In the genomic region with DNA sequence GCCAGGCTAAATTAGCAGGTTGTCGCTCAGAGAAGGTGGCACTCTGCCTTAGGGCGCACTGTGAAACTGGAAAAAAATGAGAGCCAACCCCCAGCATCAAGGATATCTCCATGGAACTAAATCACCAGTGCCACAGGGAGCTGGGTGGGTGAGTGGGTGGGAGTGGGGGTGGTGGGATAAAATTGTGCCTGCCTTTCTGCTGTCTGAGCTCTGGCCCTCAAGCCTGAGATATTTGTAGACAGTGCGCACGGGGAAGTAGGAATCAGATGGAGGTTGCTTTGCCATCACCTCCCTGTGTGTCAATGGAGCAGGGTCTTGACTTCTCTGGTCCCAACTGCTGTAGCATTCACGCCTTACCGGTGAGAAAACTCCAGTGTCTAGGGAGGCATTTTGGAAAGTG, we compare ENCODE assay signal across 8 mouse cellular contexts. TPM values are rescaled to one million over a fixed set of nuclear protein-coding genes. Genes with fewer than 3 reads are reported as not detected.
DNase-seq lines count a peak whose midpoint lies in the region; ATAC-seq lines count a peak whose summit lies in the region.

No protein-coding gene starts in this region.

- H3K27ac ChIP-seq in heart, embryonic 11.5 days (ENCODE audit: low read depth, low read length) = no peak overlapping the region
- no peak overlapping the region for H3K27ac ChIP-seq in midbrain, embryonic 11.5 days (ENCODE audit: low read depth, low read length)

- H3K36me3 ChIP-seq in heart, embryonic 11.5 days (ENCODE audit: control insufficient read depth, insufficient read depth, low read length) = no peaks in the 10 kb centered on the region
- H3K36me3 ChIP-seq in midbrain, embryonic 11.5 days (ENCODE audit: control insufficient read depth, insufficient read depth, low read length) = no peaks in the 10 kb centered on the region

- DNase-seq in heart, postnatal 4 days = no peak
- peak; percentile 36 for DNase-seq in right cerebral cortex, postnatal 14 days
- no peak for DNase-seq in right cerebral cortex, postnatal 4 days
- no peak for DNase-seq in midbrain, embryonic 11.5 days (ENCODE audit: low spot score, missing footprints)
- DNase-seq in ovary, postnatal 36 days (ENCODE audit: low spot score) = no peak
- DNase-seq in ovary, adult 18-20 months (ENCODE audit: low spot score) = no peak
- DNase-seq in cerebellum, adult 8-10 months = no peak

- 49% methylated on average over 6 of the region's 6 CpGs for WGBS in heart, embryonic 11.5 days (ENCODE audit: insufficient replicate concordance)
- 39% methylated on average over 6 of the region's 6 CpGs for WGBS in midbrain, embryonic 11.5 days

- peak overlapping the region; percentile 88 for H3K4me2 ChIP-seq in heart, embryonic 11.5 days
- H3K4me2 ChIP-seq in midbrain, embryonic 11.5 days = peak overlapping the region; percentile 88

- H3K27me3 ChIP-seq in heart, embryonic 11.5 days (ENCODE audit: control insufficient read depth, insufficient read depth, low read length) = peaks cover 54% of the 10 kb centered on the region
- H3K27me3 ChIP-seq in midbrain, embryonic 11.5 days (ENCODE audit: control insufficient read depth, insufficient read depth, low read length) = peaks cover 13% of the 10 kb centered on the region

- no peaks in the 10 kb centered on the region for H3K9me3 ChIP-seq in heart, embryonic 11.5 days (replicated peaks; ENCODE audit: control insufficient read depth, low read length)
- H3K9me3 ChIP-seq in midbrain, embryonic 11.5 days (ENCODE audit: control insufficient read depth, low read length) = no peaks in the 10 kb centered on the region

- ATAC-seq in heart, embryonic 11.5 days (replicated peaks; ENCODE audit: insufficient number of reproducible peaks, low FRiP score, low TSS enrichment) = no peak
- ATAC-seq in midbrain, embryonic 11.5 days (ENCODE audit: low FRiP score) = no peak

- no peak overlapping the region; the same call in 1 of the 2 replicates for H3K4me3 ChIP-seq in heart, embryonic 11.5 days (ENCODE audit: low read depth, low read length)
- peak overlapping the region; percentile 57; the same call in 1 of the 2 replicates for H3K4me3 ChIP-seq in midbrain, embryonic 11.5 days (ENCODE audit: low read depth, low read length)

- no peak overlapping the region for H3K9ac ChIP-seq in heart, embryonic 11.5 days (ENCODE audit: low read depth, low read length)
- H3K9ac ChIP-seq in midbrain, embryonic 11.5 days (ENCODE audit: low read length) = no peak overlapping the region

- H3K4me1 ChIP-seq in heart, embryonic 11.5 days (ENCODE audit: control insufficient read depth, insufficient read depth, low read length) = peaks cover 19% of the 10 kb centered on the region
- H3K4me1 ChIP-seq in midbrain, embryonic 11.5 days (ENCODE audit: control insufficient read depth, insufficient read depth, low read length) = peaks cover 29% of the 10 kb centered on the region

RNA-seq across cellular contexts. Expression of gene Cx3cl1, which starts 1.2 kb away (rescaled TPM):
- polyA plus RNA-seq in heart, embryonic 11.5 days (2014; fragmentation: Nextera tagmentation; extraction: Ambion mirVana) = 8.8 and 11.2 TPM in 2 replicates
- 1 to 10 TPM; 4.1 to 4.5 TPM for total RNA-seq in heart, postnatal 4 days (2021)
- 9.4 and 10.4 TPM in 2 replicates for polyA plus RNA-seq in midbrain, embryonic 11.5 days (2014; fragmentation: Nextera tagmentation; extraction: Ambion mirVana)

RNA-seq across cellular contexts. Expression of gene Ccl22, which starts 27.7 kb away (rescaled TPM):
- not detected in 2 replicates for polyA plus RNA-seq in heart, embryonic 11.5 days (2014; fragmentation: Nextera tagmentation; extraction: Ambion mirVana)
- not detected for total RNA-seq in heart, postnatal 4 days (2021)
- not detected in 2 replicates for polyA plus RNA-seq in midbrain, embryonic 11.5 days (2014; fragmentation: Nextera tagmentation; extraction: Ambion mirVana)

RNA-seq across cellular contexts. Expression of gene Ccl17, which starts 37.2 kb away (rescaled TPM):
- polyA plus RNA-seq in heart, embryonic 11.5 days (2014; fragmentation: Nextera tagmentation; extraction: Ambion mirVana) = 0.69 TPM in 1 of 2 replicates, not detected in the other
- under 1 TPM in 1 of 2 experiments, not detected in 1; 0.60 TPM for total RNA-seq in heart, postnatal 4 days (2021)
- not detected in 2 replicates for polyA plus RNA-seq in midbrain, embryonic 11.5 days (2014; fragmentation: Nextera tagmentation; extraction: Ambion mirVana)
